Mouse (Mus musculus) bone marrow macrophage, adult 2 months (primary cell): ENCODE data around the gene Ror1. TPM values are rescaled to one million over a fixed set of nuclear protein-coding genes. Genes with fewer than 3 reads are reported as not detected.

Experiments used
- H3K27ac ChIP-seq: 2 replicates; pipeline ENCODE4 v1.5.1; 2012; ENCODE audit warnings: low read depth, low read length; ENCODE audit not compliant: insufficient read depth
- H3K4me1 ChIP-seq: 2 replicates; pipeline ENCODE4 v1.6.1; 2012; ENCODE audit warnings: low read length; ENCODE audit not compliant: control insufficient read depth, insufficient read depth
- H3K4me3 ChIP-seq: 2 replicates; pipeline ENCODE4 v1.5.1; 2012; ENCODE audit warnings: mild to moderate bottlenecking, low read length, moderate library complexity; ENCODE audit not compliant: insufficient read depth
- CTCF ChIP-seq: IDR thresholded peaks from 2 replicates; pipeline ENCODE4 v1.5.1; 2012; ENCODE audit warnings: low read depth, mild to moderate bottlenecking, low read length, moderate library complexity
- POLR2A ChIP-seq: IDR thresholded peaks from 2 replicates; pipeline ENCODE4 v1.6.1; 2012; ENCODE audit warnings: mild to moderate bottlenecking, low read depth, low read length, borderline replicate concordance
- polyA plus RNA-seq: library from polyadenylated mRNA; stranded (reverse); fragments of >200 nt; gene quantifications from 2 replicates; pipeline ENCODE4 v1.2.4, GENCODE M21; 2012; ENCODE audit not compliant: missing spikeins, insufficient read depth, insufficient read length

Ror1 gene
- polyA plus RNA-seq, 1 experiment, result not detected

- Histone ChIP-seq H3K4me3 (no peak overlapping the region), H3K4me1 (no peaks in the 10 kb centered on the region), H3K27ac (no peak overlapping the region)
- no peak for TF ChIP-seq POLR2A
- TF ChIP-seq CTCF, result no peak
These were observed 123.4 kb downstream of the Ror1 start for GRCm38 (mm10) chr4:100219026-100219425.

- Histone ChIP-seq H3K4me3 (no peak overlapping the region), H3K4me1 (no peaks in the 10 kb centered on the region), H3K27ac (no peak overlapping the region)
- TF ChIP-seq CTCF, result no peak
- TF ChIP-seq POLR2A, result no peak
These were observed 124.0 kb downstream of the Ror1 start for GRCm38 (mm10) chr4:100219599-100219998.

- TF ChIP-seq CTCF (no peak), POLR2A (no peak)
- no peaks in the 10 kb centered on the region for H3K4me1 ChIP-seq
- H3K27ac ChIP-seq, result no peak overlapping the region
- H3K4me3 ChIP-seq, result no peak overlapping the region
These were observed 126.6 kb downstream of the Ror1 start for GRCm38 (mm10) chr4:100221978-100222737.

GRCm38 (mm10) chr4:100223532-100223931 is 127.9 kb downstream of the Ror1 start:
- Histone ChIP-seq H3K4me1 (no peaks in the 10 kb centered on the region), H3K4me3 (no peak overlapping the region), H3K27ac (no peak overlapping the region)
- TF ChIP-seq CTCF (no peak), POLR2A (no peak)

- Histone ChIP-seq H3K27ac (no peak overlapping the region), H3K4me3 (no peak overlapping the region), H3K4me1 (no peaks in the 10 kb centered on the region)
- TF ChIP-seq CTCF, result no peak
- TF ChIP-seq POLR2A, result no peak
These were observed 128.4 kb downstream of the Ror1 start for GRCm38 (mm10) chr4:100223965-100224364.

- Histone ChIP-seq H3K27ac (no peak overlapping the region), H3K4me1 (no peaks in the 10 kb centered on the region), H3K4me3 (no peak overlapping the region)
- TF ChIP-seq POLR2A, result no peak
- TF ChIP-seq CTCF, result no peak
These were observed 131.0 kb downstream of the Ror1 start for GRCm38 (mm10) chr4:100226619-100227018.

GRCm38 (mm10) chr4:100228106-100228505 is 132.5 kb downstream of the Ror1 start:
- H3K27ac ChIP-seq, result no peak overlapping the region
- H3K4me1 ChIP-seq, result no peaks in the 10 kb centered on the region
- H3K4me3 ChIP-seq, result no peak overlapping the region
- TF ChIP-seq POLR2A, result no peak
- no peak for TF ChIP-seq CTCF

- no peak for TF ChIP-seq CTCF
- H3K4me1 ChIP-seq, result no peaks in the 10 kb centered on the region
- H3K27ac ChIP-seq, result no peak overlapping the region
- H3K4me3 ChIP-seq, result no peak overlapping the region
These were observed 134.7 kb downstream of the Ror1 start for GRCm38 (mm10) chr4:100230245-100230644.

- no peaks in the 10 kb centered on the region for H3K4me1 ChIP-seq
- no peak overlapping the region for H3K4me3 ChIP-seq
- TF ChIP-seq CTCF (no peak), POLR2A (no peak)
- H3K27ac ChIP-seq, result no peak overlapping the region
These were observed 135.4 kb downstream of the Ror1 start for GRCm38 (mm10) chr4:100230963-100231362.

- TF ChIP-seq POLR2A (no peak), CTCF (no peak)
- Histone ChIP-seq H3K4me3 (no peak overlapping the region), H3K27ac (no peak overlapping the region), H3K4me1 (no peaks in the 10 kb centered on the region)
These were observed 136.3 kb downstream of the Ror1 start for GRCm38 (mm10) chr4:100231906-100232305.
